Mouse (Mus musculus) neural tube, embryonic 11.5 days (tissue): Measurements from ENCODE around the gene Ada. TPM values are rescaled to one million over a fixed set of nuclear protein-coding genes. Genes with fewer than 3 reads are reported as not detected.

Experiments
- ATAC-seq: fragments of 200-750 bp; cut with Nextera tagmentation; 2 replicates; pipeline ENCODE4 v1.8.0; 2017; ENCODE audit warnings: moderate number of reproducible peaks, mild to moderate bottlenecking, moderate TSS enrichment, moderate library complexity; ENCODE audit not compliant: insufficient read depth, low FRiP score, low TSS enrichment
- DNase-seq: peaks from one replicate; pipeline ENCODE4 v3.0.0-alpha.2; 2015; ENCODE audit warnings: low spot score
- H3K27ac ChIP-seq: fragments of 300-500 bp; sonication (generic); 2 replicates; pipeline ENCODE4 v1.5.1; 2014; ENCODE audit warnings: low read depth, mild to moderate bottlenecking, low read length
- H3K27me3 ChIP-seq: fragments of 300-500 bp; sonication (generic); 2 replicates; pipeline ENCODE4 v1.6.1; 2014; ENCODE audit warnings: mild to moderate bottlenecking, low read length, mixed read lengths; ENCODE audit not compliant: control insufficient read depth, insufficient read depth
- H3K36me3 ChIP-seq: fragments of 300-500 bp; sonication (generic); 2 replicates; pipeline ENCODE4 v1.6.1; 2014; ENCODE audit warnings: mild to moderate bottlenecking, low read length, moderate library complexity, mixed read lengths; ENCODE audit not compliant: control insufficient read depth, insufficient read depth
- H3K4me1 ChIP-seq: fragments of 300-500 bp; sonication (generic); 2 replicates; pipeline ENCODE4 v1.6.1; 2014; ENCODE audit warnings: low read length, mixed read lengths; ENCODE audit not compliant: control insufficient read depth, insufficient read depth
- H3K4me2 ChIP-seq: fragments of 300-500 bp; sonication (generic); 2 replicates; pipeline ENCODE4 v1.6.1; 2014; ENCODE audit warnings: low read depth, mild to moderate bottlenecking, moderate library complexity
- H3K4me3 ChIP-seq: fragments of 300-500 bp; sonication (generic); 2 replicates; pipeline ENCODE4 v1.5.1; 2014; ENCODE audit warnings: low read depth, low read length
- H3K9ac ChIP-seq: fragments of 300-500 bp; sonication (generic); 2 replicates; pipeline ENCODE4 v1.6.1; 2014; ENCODE audit warnings: mild to moderate bottlenecking, low read length
- H3K9me3 ChIP-seq: fragments of 300-500 bp; sonication (generic); 2 replicates; pipeline ENCODE4 v1.6.1; 2016; ENCODE audit warnings: low read length; ENCODE audit not compliant: control insufficient read depth
- WGBS: fragments of 180-500 bp; shearing (Covaris S2); extraction: QIAGEN DNeasy Blood & Tissue Kit; methylation state at CpG from one replicate; pipeline ENCODE4 v1.1.7; 2014; 5-methylcytosine and 5-hydroxymethylcytosine counted together
- polyA plus RNA-seq: library from polyadenylated mRNA; unstranded; fragments of >200 nt; fragmentation: Nextera tagmentation; extraction: Ambion mirVana; gene quantifications from 2 replicates; pipeline ENCODE4 v1.2.1, GENCODE M21; 2014

Ada gene
- polyA plus RNA-seq, 1 experiment from 2014 or later, result 8.6 TPM

- WGBS, result 17% methylated on average over 13 of the region's 13 CpGs
Measured at GRCm38 (mm10) chr2:163776661-163777060, 26.6 kb upstream of the Ada start.

GRCm38 (mm10) chr2:163770731-163771130 lies 20.7 kb upstream of the Ada start:
- Histone ChIP-seq H3K4me2 (no peak overlapping the region), H3K27me3 (no peaks in the 10 kb centered on the region), H3K27ac (no peak overlapping the region), H3K9me3 (no peaks in the 10 kb centered on the region), H3K36me3 (no peaks in the 10 kb centered on the region), H3K4me1 (no peaks in the 10 kb centered on the region), H3K4me3 (no peak overlapping the region), H3K9ac (no peak overlapping the region)
- DNase-seq (no peak), ATAC-seq (no peak)
- WGBS, result 89% methylated on average over 8 of the region's 8 CpGs

More at GRCm38 (mm10) chr2:163776661-163777060, 26.6 kb upstream of the Ada start:
- ATAC-seq, result no peak
- Histone ChIP-seq H3K4me2 (no peak overlapping the region), H3K4me3 (no peak overlapping the region), H3K9me3 (no peaks in the 10 kb centered on the region), H3K27me3 (no peaks in the 10 kb centered on the region), H3K36me3 (no peaks in the 10 kb centered on the region), H3K4me1 (no peaks in the 10 kb centered on the region), H3K27ac (no peak overlapping the region), H3K9ac (no peak overlapping the region)
- no peak for DNase-seq

- H3K4me1 ChIP-seq, result no peaks in the 10 kb centered on the region
- DNase-seq (no peak), ATAC-seq (no peak)
- no peak overlapping the region for H3K4me2 ChIP-seq
- no peak overlapping the region for H3K9ac ChIP-seq
- H3K36me3 ChIP-seq, result no peaks in the 10 kb centered on the region
- H3K27ac ChIP-seq, result no peak overlapping the region
- H3K27me3 ChIP-seq, result no peaks in the 10 kb centered on the region
- H3K4me3 ChIP-seq, result no peak overlapping the region
- WGBS, result 77% methylated on average over 1 of the region's 1 CpGs
- H3K9me3 ChIP-seq, result no peaks in the 10 kb centered on the region
Measured at GRCm38 (mm10) chr2:163766890-163767289, 16.9 kb upstream of the Ada start.

GRCm38 (mm10) chr2:163766261-163766660 lies 16.2 kb upstream of the Ada start:
- H3K4me2 ChIP-seq, result no peak overlapping the region
- H3K27me3 ChIP-seq, result no peaks in the 10 kb centered on the region
- H3K9ac ChIP-seq, result no peak overlapping the region
- no peak overlapping the region for H3K27ac ChIP-seq
- ATAC-seq (no peak), DNase-seq (no peak)
- no peak overlapping the region for H3K4me3 ChIP-seq
- H3K36me3 ChIP-seq, result no peaks in the 10 kb centered on the region
- H3K4me1 ChIP-seq, result no peaks in the 10 kb centered on the region
- H3K9me3 ChIP-seq, result no peaks in the 10 kb centered on the region

GRCm38 (mm10) chr2:163761402-163761801 lies 11.4 kb upstream of the Ada start:
- ATAC-seq (no peak), DNase-seq (no peak)
- Histone ChIP-seq H3K9me3 (no peaks in the 10 kb centered on the region), H3K27me3 (no peaks in the 10 kb centered on the region), H3K36me3 (no peaks in the 10 kb centered on the region), H3K27ac (no peak overlapping the region), H3K9ac (no peak overlapping the region), H3K4me2 (no peak overlapping the region), H3K4me3 (no peak overlapping the region), H3K4me1 (no peaks in the 10 kb centered on the region)
- 88% methylated on average over 7 of the region's 7 CpGs for WGBS

GRCm38 (mm10) chr2:163760589-163760988 lies 10.6 kb upstream of the Ada start:
- ATAC-seq (no peak), DNase-seq (no peak)
- Histone ChIP-seq H3K4me2 (no peak overlapping the region), H3K4me3 (no peak overlapping the region), H3K27ac (no peak overlapping the region), H3K36me3 (no peaks in the 10 kb centered on the region), H3K4me1 (no peaks in the 10 kb centered on the region), H3K27me3 (no peaks in the 10 kb centered on the region), H3K9ac (no peak overlapping the region), H3K9me3 (no peaks in the 10 kb centered on the region)
- WGBS, result 88% methylated on average over 6 of the region's 6 CpGs

GRCm38 (mm10) chr2:163758146-163758545 lies 8.1 kb upstream of the Ada start:
- WGBS, result 79% methylated on average over 2 of the region's 2 CpGs

GRCm38 (mm10) chr2:163756723-163757122 lies 6.7 kb upstream of the Ada start:
- H3K36me3 ChIP-seq, result no peaks in the 10 kb centered on the region
- no peak overlapping the region for H3K4me3 ChIP-seq
- H3K27ac ChIP-seq, result no peak overlapping the region
- H3K4me1 ChIP-seq, result no peaks in the 10 kb centered on the region
- ATAC-seq (no peak), DNase-seq (no peak)
- H3K4me2 ChIP-seq, result no peak overlapping the region
- WGBS, result 69% methylated on average over 2 of the region's 2 CpGs
- H3K9me3 ChIP-seq, result no peaks in the 10 kb centered on the region
- no peak overlapping the region for H3K9ac ChIP-seq
- H3K27me3 ChIP-seq, result no peaks in the 10 kb centered on the region

More at GRCm38 (mm10) chr2:163758146-163758545, 8.1 kb upstream of the Ada start:
- H3K9ac ChIP-seq, result no peak overlapping the region
- H3K4me1 ChIP-seq, result no peaks in the 10 kb centered on the region
- no peak overlapping the region for H3K4me3 ChIP-seq
- H3K27me3 ChIP-seq, result no peaks in the 10 kb centered on the region
- DNase-seq, result no peak
- H3K4me2 ChIP-seq, result no peak overlapping the region
- no peak for ATAC-seq
- H3K36me3 ChIP-seq, result no peaks in the 10 kb centered on the region
- H3K27ac ChIP-seq, result no peak overlapping the region
- no peaks in the 10 kb centered on the region for H3K9me3 ChIP-seq

GRCm38 (mm10) chr2:163754228-163754627 lies 4.2 kb upstream of the Ada start:
- no peaks in the 10 kb centered on the region; the same call in 1 of the 2 replicates for H3K27me3 ChIP-seq
- no peaks in the 10 kb centered on the region for H3K36me3 ChIP-seq
- H3K4me3 ChIP-seq, result no peak overlapping the region
- no peak overlapping the region for H3K27ac ChIP-seq
- H3K4me2 ChIP-seq, result no peak overlapping the region
- H3K9me3 ChIP-seq, result no peaks in the 10 kb centered on the region
- H3K9ac ChIP-seq, result no peak overlapping the region
- no peak for DNase-seq
- no peak for ATAC-seq
- WGBS, result 66% methylated on average over 5 of the region's 5 CpGs
- H3K4me1 ChIP-seq, result peaks cover 6% of the 10 kb centered on the region
